Mouse (Mus musculus): Measurements from ENCODE around the gene Prokr1. TPM values are rescaled to one million over a fixed set of nuclear protein-coding genes. Genes with fewer than 3 reads are reported as not detected.

The Prokr1 gene
- total RNA-seq, 1 experiment from 2014 or later, result 2.6 TPM

GRCm38 (mm10) chr6:87534855-87535575 lies 55.5 kb downstream of the Prokr1 start:
- ATAC-seq (ENCODE audit: extremely low read depth, insufficient number of reproducible peaks, low FRiP score, poor library complexity, severe bottlenecking), result peak; percentile 73

DNA sequence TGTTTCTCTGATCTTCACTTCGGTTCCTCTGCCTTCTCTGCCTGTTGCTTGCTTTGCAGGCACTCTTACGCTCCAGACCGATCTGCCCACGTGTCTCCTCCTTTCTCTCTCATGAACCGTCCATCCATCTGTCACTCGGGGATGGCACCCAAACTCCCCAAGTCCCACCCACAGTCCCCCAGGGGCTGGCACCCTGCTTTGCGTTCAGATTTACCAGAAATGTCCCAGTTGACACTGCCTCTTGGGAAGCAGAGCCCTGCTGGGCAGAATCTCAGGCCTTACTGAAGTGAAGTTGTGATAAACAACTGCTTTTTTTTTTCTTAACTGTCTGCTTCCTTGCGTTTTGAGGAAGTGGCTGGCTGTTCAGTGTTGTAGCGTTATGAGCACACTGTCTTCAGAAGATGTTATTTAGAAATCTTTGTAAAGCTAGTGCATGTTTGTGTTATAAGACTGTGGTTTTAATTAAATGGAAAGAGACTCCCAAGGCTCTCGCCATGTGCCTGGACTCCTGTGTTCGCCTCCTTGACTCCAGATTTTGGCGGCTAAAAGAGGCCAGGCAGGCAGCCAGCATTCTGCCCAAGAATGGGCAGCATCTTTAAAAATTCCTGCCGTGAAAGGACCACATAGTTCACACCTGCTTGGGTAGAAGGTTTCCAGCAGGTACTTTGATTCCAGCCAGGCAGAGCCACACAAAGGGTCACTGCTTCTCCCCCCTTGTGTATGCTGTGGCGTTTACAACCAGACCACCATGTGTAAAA lies 57.4 kb downstream of the Prokr1 start, which contains the start of gene Arhgap25:
Gene Arhgap25, minus strand, starts transcription at position 307 of the 758 bp plus-strand sequence.
- ATAC-seq (ENCODE audit: extremely low read depth, insufficient number of reproducible peaks, low FRiP score, poor library complexity, severe bottlenecking), result peak; percentile 59

GRCm38 (mm10) chr6:87531456-87532015 lies 59.0 kb downstream of the Prokr1 start:
- ATAC-seq (ENCODE audit: extremely low read depth, insufficient number of reproducible peaks, low FRiP score, poor library complexity, severe bottlenecking), result no peak

GRCm38 (mm10) chr6:87530386-87530785 lies 60.2 kb downstream of the Prokr1 start:
- ATAC-seq (ENCODE audit: extremely low read depth, insufficient number of reproducible peaks, low FRiP score, poor library complexity, severe bottlenecking), result no peak

Other genes starting within 250 kb of the Prokr1 start
- not detected in 2 replicates for gene Gkn1, start 239.8 kb downstream of the Prokr1 start, total RNA-seq (2017)
- gene Gkn2, start 217.4 kb downstream of the Prokr1 start, total RNA-seq (2017), result not detected in 2 replicates
- not detected in 2 replicates for gene Gkn3, start 201.8 kb downstream of the Prokr1 start, total RNA-seq (2017)
- not detected in 2 replicates for gene Bmp10, start 161.7 kb downstream of the Prokr1 start, total RNA-seq (2017)
- 358 and 369 TPM in 2 replicates for gene Arhgap25, start 57.5 kb downstream of the Prokr1 start, total RNA-seq (2017)
- gene Aplf, start 81.5 kb upstream of the Prokr1 start, total RNA-seq (2017), result 8.2 and 10.0 TPM in 2 replicates
- gene Efcc1, start 140.1 kb upstream of the Prokr1 start, total RNA-seq (2017), result not detected in 2 replicates
- 13.3 and 13.5 TPM in 2 replicates for gene Gp9, start 187.3 kb upstream of the Prokr1 start, total RNA-seq (2017)
- gene Rab43, start 221.4 kb upstream of the Prokr1 start, total RNA-seq (2017), result 29.3 and 47.0 TPM in 2 replicates
- gene Gm45140, start 245.1 kb upstream of the Prokr1 start, total RNA-seq (2017), result 17.8 and 23.3 TPM in 2 replicates
- gene Isy1, start 248.1 kb upstream of the Prokr1 start, total RNA-seq (2017), result 26.0 and 48.2 TPM in 2 replicates

All from neutrophil, adult 5-6 weeks (primary cell).